Mouse (Mus musculus) Muller cell, postnatal 12 days (primary cell): Measurements from ENCODE around the gene Tecr.

ENCODE experiments used
- DNase-seq: peaks from one replicate; pipeline ENCODE4 v3.0.0-alpha.2; 2015; ENCODE audit errors: inconsistent ontology term

The Tecr gene

DNA sequence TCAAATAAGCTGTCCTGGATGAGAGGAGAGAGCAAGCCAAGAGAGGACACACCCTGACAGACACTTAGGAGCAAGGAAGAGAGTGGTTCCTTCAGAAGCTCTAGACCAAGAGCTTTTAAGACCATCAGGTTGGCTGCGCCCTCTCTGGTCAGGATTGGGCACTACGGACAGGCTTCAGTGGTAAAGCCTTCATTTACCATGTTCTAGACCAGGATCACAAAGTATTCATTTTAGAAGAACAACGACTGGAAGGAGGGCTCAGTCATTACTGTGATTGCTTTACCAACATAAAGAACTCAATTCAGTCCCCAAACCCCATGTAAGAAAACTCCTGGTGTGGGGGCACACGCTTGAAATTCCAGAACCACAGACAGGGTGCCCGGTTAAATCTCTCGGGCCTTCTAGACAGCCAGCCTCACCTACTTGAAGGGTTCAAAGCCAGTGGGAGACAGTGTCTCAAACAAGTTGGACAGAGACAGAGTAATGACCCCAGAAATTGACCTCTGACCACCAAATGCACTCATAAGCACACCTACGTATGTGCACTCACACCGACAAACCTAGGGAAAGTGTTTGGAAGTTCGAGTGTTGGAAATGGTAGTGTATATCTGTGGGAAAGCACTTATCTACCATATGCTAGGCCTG lies 41.9 kb downstream of the Tecr start:
- no peak for DNase-seq

DNA sequence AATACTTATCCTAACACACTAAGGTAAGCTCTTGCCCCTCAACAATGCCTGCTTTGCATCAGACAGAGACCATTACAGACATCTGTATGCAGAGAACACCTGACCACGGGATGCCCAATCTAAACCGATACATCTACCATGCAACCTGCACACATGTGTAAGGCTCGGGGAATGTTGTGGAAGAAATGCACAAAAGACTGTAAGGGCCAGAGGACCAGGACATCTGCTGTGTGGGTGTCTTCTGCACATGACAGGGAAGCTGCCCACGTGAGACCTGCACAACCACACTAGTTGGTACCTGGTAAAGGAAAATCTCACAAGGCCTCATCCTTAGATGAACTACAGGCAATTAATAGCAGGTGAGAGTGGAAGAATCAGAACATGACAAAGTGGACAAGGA lies 44.5 kb downstream of the Tecr start:
- DNase-seq = no peak

GRCm38 (mm10) chr8:83562669-83563068 lies 45.1 kb downstream of the Tecr start:
- DNase-seq = no peak

GRCm38 (mm10) chr8:83535736-83536135 lies 72.0 kb downstream of the Tecr start, which contains the start of gene Olfr370:
Gene Olfr370 (plus strand): TSS chr8:83535780.
- DNase-seq = no peak

GRCm38 (mm10) chr8:83534802-83535201 lies 73.0 kb downstream of the Tecr start:
- no peak for DNase-seq
